Mouse (Mus musculus) MEL (cell line): Measurements from ENCODE around the gene Btg2.

Experiments used
- CTCF ChIP-seq, 3 experiments: IDR thresholded peaks in 2 of 3; conservative IDR thresholded peaks in 1 of 3; 2 replicates each; pipeline ENCODE4 v1.5.1; 2011 to 2012; ENCODE audit warnings: low read length in 3 of 3, low read depth in 2 of 3, mild to moderate bottlenecking in 2 of 3, improper control_type of control experiment in 1 of 3, inconsistent platforms in 1 of 3, mixed read lengths in 1 of 3, moderate library complexity in 1 of 3; ENCODE audit not compliant: control insufficient read depth in 1 of 3, insufficient read depth in 1 of 3, poor library complexity in 1 of 3, severe bottlenecking in 1 of 3
- EP300 ChIP-seq, 2 experiments: IDR thresholded peaks; 2 replicates each; pipeline ENCODE4 v1.6.1; 2011; ENCODE audit warnings: improper control_type of control experiment in 2 of 2, low read length in 2 of 2, low read depth in 1 of 2, mild to moderate bottlenecking in 1 of 2
- ETS1 ChIP-seq: IDR thresholded peaks from 2 replicates; pipeline ENCODE4 v1.6.1; 2012; ENCODE audit warnings: low read depth, mild to moderate bottlenecking, inconsistent platforms, low read length, improper control_type of control experiment, moderate library complexity
- GATA1 ChIP-seq: IDR thresholded peaks from 2 replicates; pipeline ENCODE4 v1.6.1; 2011; ENCODE audit warnings: low read depth, low read length, improper control_type of control experiment
- POLR2A ChIP-seq, 2 experiments: IDR thresholded peaks; 2 replicates each; pipeline ENCODE4 v1.6.1; 2011 to 2012; ENCODE audit warnings: low read length in 2 of 2, mild to moderate bottlenecking in 2 of 2, control low read depth in 1 of 2, improper control_type of control experiment in 1 of 2, low read depth in 1 of 2, moderate library complexity in 1 of 2; ENCODE audit not compliant: control insufficient read depth in 1 of 2, insufficient read depth in 1 of 2, poor library complexity in 1 of 2

DNA sequence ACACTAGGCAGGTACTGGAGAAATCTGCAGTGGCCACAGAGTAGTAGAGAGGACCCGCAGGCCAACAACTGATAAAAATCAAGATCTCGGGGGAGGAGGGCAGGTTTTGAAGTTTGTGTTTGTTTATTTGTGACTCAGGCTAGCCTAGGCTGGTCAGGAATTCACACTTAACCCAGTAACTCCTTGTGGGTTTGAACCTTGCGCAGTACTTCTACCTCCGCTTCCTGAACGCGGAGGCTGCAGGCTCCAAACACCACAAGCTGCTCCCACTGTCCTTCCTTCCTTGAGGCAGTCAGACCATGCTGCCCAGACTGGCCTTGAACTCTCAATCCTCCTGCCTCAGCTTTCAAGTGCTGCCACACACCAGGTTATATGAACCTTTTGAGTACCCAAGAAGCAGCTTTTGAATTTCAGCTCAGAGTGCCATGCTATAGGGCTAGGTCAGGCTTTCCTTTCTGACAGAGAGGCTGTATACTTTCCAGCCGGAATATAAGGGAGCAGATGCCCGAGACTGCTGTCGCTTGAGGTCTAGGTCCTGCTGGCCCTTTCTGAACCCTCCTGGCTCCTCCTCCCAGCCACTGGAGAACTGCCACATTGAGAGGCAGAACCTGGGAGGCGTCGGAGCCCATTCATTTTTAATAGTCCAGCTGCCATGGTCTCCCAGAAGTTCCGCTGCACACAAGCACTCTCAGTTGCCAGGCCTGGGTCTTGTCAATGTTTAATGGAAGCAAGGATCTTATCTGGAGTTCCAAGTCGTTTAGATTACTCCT is 19.2 kb upstream of the Btg2 start:
- TF ChIP-seq GATA1: no peak
- no peak for TF ChIP-seq POLR2A (IDR thresholded peaks at IDR 0.05; ENCODE audit: control insufficient read depth in 1 of 2, insufficient read depth in 1 of 2, low read depth in 1 of 2, low read length in 2 of 2, poor library complexity in 1 of 2)
- no peak for TF ChIP-seq CTCF (IDR thresholded peaks at IDR 0.05 in 2 of 3, conservative IDR thresholded peaks at IDR 0.05 in 1 of 3; ENCODE audit: control insufficient read depth in 1 of 3, insufficient read depth in 1 of 3, low read depth in 2 of 3, low read length in 3 of 3, poor library complexity in 1 of 3, severe bottlenecking in 1 of 3)
- TF ChIP-seq ETS1: no peak
- no peak for TF ChIP-seq EP300 (IDR thresholded peaks at IDR 0.05; ENCODE audit: low read depth in 1 of 2, low read length in 2 of 2)
